Mouse (Mus musculus) liver, adult 2 months (tissue): ENCODE results near the gene Scnn1a. TPM values are rescaled to one million over a fixed set of nuclear protein-coding genes. Genes with fewer than 3 reads are reported as not detected.
A peak's percentile ranks its signal among the peaks of the same experiment; 100 is the strongest.

ENCODE experiments used
- DNase-seq: peaks from one replicate; pipeline ENCODE4 v3.0.0-alpha.2; 2011; ENCODE audit warnings: low read depth, low spot score; ENCODE audit errors: extremely low read depth
- H3K27ac ChIP-seq: fragments of 200-500 bp; replicated peaks from 2 replicates; pipeline ENCODE4 v1.5.1; 2012; ENCODE audit warnings: low read depth, mild to moderate bottlenecking, control low read depth, inconsistent platforms, low read length; ENCODE audit not compliant: insufficient read depth
- H3K27me3 ChIP-seq: fragments of 200-500 bp; 2 replicates; pipeline ENCODE4 v1.6.1; 2012; ENCODE audit warnings: mild to moderate bottlenecking, moderate library complexity, low read length, inconsistent platforms; ENCODE audit not compliant: control insufficient read depth, insufficient read depth
- H3K36me3 ChIP-seq: fragments of 200-500 bp; 2 replicates; pipeline ENCODE4 v1.6.1; 2012; ENCODE audit warnings: low read length, inconsistent platforms; ENCODE audit not compliant: control insufficient read depth, insufficient read depth
- H3K4me1 ChIP-seq: fragments of 200-500 bp; 2 replicates; pipeline ENCODE4 v1.6.1; 2011; ENCODE audit warnings: low read length; ENCODE audit not compliant: control insufficient read depth, insufficient read depth
- H3K4me3 ChIP-seq: fragments of 200-500 bp; 2 replicates; pipeline ENCODE4 v1.5.1; 2011; ENCODE audit warnings: low read depth, mild to moderate bottlenecking, control low read depth, low read length, moderate library complexity; ENCODE audit not compliant: insufficient read depth
- H3K79me2 ChIP-seq: fragments of 200-500 bp; 2 replicates; pipeline ENCODE4 v1.6.1; 2012; ENCODE audit warnings: inconsistent platforms, mild to moderate bottlenecking, low read length, moderate library complexity; ENCODE audit not compliant: control insufficient read depth, insufficient read depth
- H3K9ac ChIP-seq: fragments of 200-500 bp; 2 replicates; pipeline ENCODE4 v1.6.1; 2012; ENCODE audit warnings: low read depth, mild to moderate bottlenecking, control low read depth, inconsistent platforms, low read length
- CTCF ChIP-seq: fragments of 200-500 bp; IDR thresholded peaks from 2 replicates; pipeline ENCODE4 v1.5.1; 2011; ENCODE audit warnings: low read depth, low read length, control low read depth
- POLR2A ChIP-seq: fragments of 200-500 bp; IDR thresholded peaks from 2 replicates; pipeline ENCODE4 v1.6.1; 2011; ENCODE audit warnings: low read length, control low read depth; ENCODE audit not compliant: insufficient read depth; ENCODE audit errors: extremely low read depth
- WGBS: fragments of 180-500 bp; shearing (Covaris S2); methylation state at CpG from one replicate; pipeline ENCODE4 v1.1.7; 2018; 5-methylcytosine and 5-hydroxymethylcytosine counted together
- polyA plus RNA-seq: library from polyadenylated mRNA; depleted of rRNA; stranded (reverse); fragments of >200 nt; gene quantifications from 2 replicates; pipeline ENCODE4 v1.2.3, GENCODE M21; 2012
- total RNA-seq: library from RNA; depleted of rRNA; stranded (reverse); fragments of >200 nt; gene quantifications from 2 replicates; pipeline ENCODE4 v1.2.3, GENCODE M21; 2014

The Scnn1a gene
- total and polyA plus RNA-seq, 2 experiments = 3.0 to 24.8 TPM

- no peak overlapping the region for H3K9ac ChIP-seq
- no peak overlapping the region for H3K4me3 ChIP-seq
- no peak for TF ChIP-seq CTCF
- TF ChIP-seq POLR2A = no peak
- H3K27me3 ChIP-seq = no peaks in the 10 kb centered on the region
- H3K79me2 ChIP-seq = no peaks in the 10 kb centered on the region
- H3K4me1 ChIP-seq = no peaks in the 10 kb centered on the region
- peaks cover 2% of the 10 kb centered on the region; the same call in 1 of the 2 replicates for H3K36me3 ChIP-seq
- H3K27ac ChIP-seq = no peak overlapping the region
- 30% methylated on average over 6 of the region's 6 CpGs for WGBS
- DNase-seq = peak; percentile 70
These were observed 4.9 kb downstream of the Scnn1a start for GRCm38 (mm10) chr6:125325337-125325736.

- peak; percentile 22 for DNase-seq
- Histone ChIP-seq H3K27me3 (no peaks in the 10 kb centered on the region), H3K4me1 (peaks cover 2% of the 10 kb centered on the region; the same call in 1 of the 2 replicates), H3K27ac (no peak overlapping the region), H3K9ac (no peak overlapping the region), H3K4me3 (no peak overlapping the region), H3K79me2 (no peaks in the 10 kb centered on the region), H3K36me3 (no peaks in the 10 kb centered on the region)
- WGBS = 81% methylated on average over 5 of the region's 5 CpGs
- TF ChIP-seq POLR2A (no peak), CTCF (peak; percentile 88)
These were observed 7.8 kb downstream of the Scnn1a start for GRCm38 (mm10) chr6:125328243-125328642.

- peak; percentile 84 for DNase-seq
- peak overlapping the region; percentile 74 for H3K4me3 ChIP-seq
- under 1% methylated on average over 39 of the region's 39 CpGs for WGBS
- H3K36me3 ChIP-seq = no peaks in the 10 kb centered on the region
- H3K27ac ChIP-seq = peak overlapping the region; percentile 57
- H3K4me1 ChIP-seq = peaks cover 2% of the 10 kb centered on the region; the same call in 1 of the 2 replicates
- H3K9ac ChIP-seq = peak overlapping the region; percentile 79
- H3K79me2 ChIP-seq = no peaks in the 10 kb centered on the region
- TF ChIP-seq POLR2A (peak; percentile 88), CTCF (no peak)
- no peaks in the 10 kb centered on the region for H3K27me3 ChIP-seq
These were observed 10.3 kb downstream of the Scnn1a start for GRCm38 (mm10) chr6:125330626-125331326.

- WGBS = 62% methylated on average over 14 of the region's 14 CpGs
- no peak overlapping the region for H3K4me3 ChIP-seq
- peak; percentile 87 for DNase-seq
- H3K27me3 ChIP-seq = no peaks in the 10 kb centered on the region
- peaks cover 2% of the 10 kb centered on the region; the same call in 1 of the 2 replicates for H3K4me1 ChIP-seq
- no peaks in the 10 kb centered on the region for H3K79me2 ChIP-seq
- no peak overlapping the region for H3K9ac ChIP-seq
- H3K27ac ChIP-seq = no peak overlapping the region; the same call in 1 of the 2 replicates
- no peak for TF ChIP-seq CTCF
- no peak for TF ChIP-seq POLR2A
- H3K36me3 ChIP-seq = no peaks in the 10 kb centered on the region
These were observed 12.8 kb downstream of the Scnn1a start for GRCm38 (mm10) chr6:125333112-125333899.

GRCm38 (mm10) chr6:125334356-125334755 is 13.9 kb downstream of the Scnn1a start:
- WGBS = 87% methylated on average over 2 of the region's 2 CpGs

More at GRCm38 (mm10) chr6:125334356-125334755, 13.9 kb downstream of the Scnn1a start:
- TF ChIP-seq POLR2A (no peak), CTCF (no peak)
- no peaks in the 10 kb centered on the region for H3K36me3 ChIP-seq
- H3K79me2 ChIP-seq = no peaks in the 10 kb centered on the region
- no peaks in the 10 kb centered on the region for H3K27me3 ChIP-seq
- no peak overlapping the region for H3K27ac ChIP-seq
- peaks cover 2% of the 10 kb centered on the region; the same call in 1 of the 2 replicates for H3K4me1 ChIP-seq
- no peak overlapping the region for H3K9ac ChIP-seq
- DNase-seq = no peak
- no peak overlapping the region for H3K4me3 ChIP-seq
